Mouse (Mus musculus): ENCODE measurements around the gene Slc25a26. TPM values are rescaled to one million over a fixed set of nuclear protein-coding genes. Genes with fewer than 3 reads are reported as not detected.

The Slc25a26 gene
- polyA plus RNA-seq, 1 experiment = 21.2 TPM

DNA sequence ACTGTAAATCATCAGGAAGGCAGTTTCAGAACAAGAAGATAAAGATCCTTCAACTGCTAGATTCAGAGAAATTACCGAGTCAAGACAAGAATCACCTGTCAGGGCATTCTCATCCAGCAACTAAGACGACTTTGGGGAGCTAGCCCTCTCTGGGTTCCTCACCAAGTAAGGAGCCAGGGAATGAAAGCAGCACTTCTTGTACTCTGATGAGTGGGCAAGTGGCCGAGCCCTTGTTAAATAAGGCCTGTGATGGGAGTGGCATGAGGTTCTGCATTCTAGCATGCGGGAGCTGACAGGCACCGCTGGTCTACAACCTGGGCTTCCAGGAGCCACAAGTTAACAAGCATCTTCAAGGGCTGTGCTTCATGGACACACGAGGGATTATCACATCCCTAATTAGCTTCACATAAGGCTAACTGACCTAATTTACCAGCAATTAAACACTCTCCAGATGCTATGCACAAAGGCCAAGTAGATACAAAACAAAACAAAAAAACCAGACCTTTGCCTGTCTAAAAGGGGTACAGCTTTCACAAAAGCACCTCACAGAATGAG lies 152.6 kb downstream of the Slc25a26 start:
- Histone ChIP-seq H3K27ac (ENCODE audit: insufficient read depth, low read length) (no peak overlapping the region), H3K4me1 (ENCODE audit: control insufficient read depth, insufficient read depth, low read length) (peaks cover 7% of the 10 kb centered on the region; the same call in 1 of the 2 replicates)

GRCm38 (mm10) chr6:94653388-94654316 lies 153.5 kb downstream of the Slc25a26 start:
- H3K4me3 ChIP-seq (ENCODE audit: insufficient read depth, low read length) = no peak overlapping the region
- H3K4me1 ChIP-seq (ENCODE audit: control insufficient read depth, insufficient read depth, low read length) = peaks cover 4% of the 10 kb centered on the region; the same call in 1 of the 2 replicates
- H3K27ac ChIP-seq (ENCODE audit: insufficient read depth, low read length) = no peak overlapping the region
- TF ChIP-seq CTCF (IDR thresholded peaks at IDR 0.05; ENCODE audit: extremely low read depth, insufficient read depth, low read length) (no peak), POLR2A (IDR thresholded peaks at IDR 0.05; ENCODE audit: extremely low read depth, insufficient read depth, low read length) (no peak)

More for the DNA sequence above, 152.6 kb downstream of the Slc25a26 start:
- no peak overlapping the region for H3K4me3 ChIP-seq (ENCODE audit: insufficient read depth, low read length)
- TF ChIP-seq POLR2A (IDR thresholded peaks at IDR 0.05; ENCODE audit: extremely low read depth, insufficient read depth, low read length) (no peak), CTCF (IDR thresholded peaks at IDR 0.05; ENCODE audit: extremely low read depth, insufficient read depth, low read length) (no peak)

Other genes starting within 250 kb of the Slc25a26 start
- gene Magi1, start 216.4 kb upstream of the Slc25a26 start, polyA plus RNA-seq (2012; rRNA removed) = 39.3 and 39.5 TPM in 2 replicates
- 19.1 and 19.7 TPM in 2 replicates for gene Lrig1, start 199.8 kb downstream of the Slc25a26 start, polyA plus RNA-seq (2012; rRNA removed)

Data from cortical plate, adult 2 months (tissue).